Mouse (Mus musculus): ENCODE results near the gene Fam168b. TPM values are rescaled to one million over a fixed set of nuclear protein-coding genes. Genes with fewer than 3 reads are reported as not detected.

Gene Fam168b
- 93.5 and 114 TPM in 2 replicates for polyA plus RNA-seq (2014; fragmentation: Nextera tagmentation; extraction: Ambion mirVana)

- peak within 1 kb of the TSS; percentile 95 for H3K27ac ChIP-seq (replicated peaks; ENCODE audit: low read depth, low read length)
- ATAC-seq (ENCODE audit: insufficient number of reproducible peaks, low FRiP score, low TSS enrichment, low read depth) = peak; percentile 84
These were observed at the start of gene Fam168b for GRCm38 (mm10) chr1:34842887-34843618. Gene Fam168b (minus strand): TSS chr1:34843065.

GRCm38 (mm10) chr1:34892466-34892865, 49.6 kb upstream of the Fam168b start:
- Histone ChIP-seq H3K9ac (ENCODE audit: low read length) (no peak overlapping the region), H3K4me2 (ENCODE audit: low read depth, severe bottlenecking) (no peak overlapping the region), H3K27me3 (ENCODE audit: control insufficient read depth, insufficient read depth, low read length) (no peaks in the 10 kb centered on the region), H3K36me3 (ENCODE audit: control insufficient read depth, insufficient read depth, low read length) (no peaks in the 10 kb centered on the region), H3K27ac (replicated peaks; ENCODE audit: low read depth, low read length) (no peak overlapping the region), H3K9me3 (ENCODE audit: control insufficient read depth, low read length) (no peaks in the 10 kb centered on the region), H3K4me1 (ENCODE audit: control insufficient read depth, insufficient read depth, low read length) (no peaks in the 10 kb centered on the region), H3K4me3 (ENCODE audit: low read depth, low read length) (no peak overlapping the region)
- DNase-seq (ENCODE audit: low spot score) (no peak), ATAC-seq (ENCODE audit: insufficient number of reproducible peaks, low FRiP score, low TSS enrichment, low read depth) (no peak)
- WGBS = 68% methylated on average over 3 of the region's 3 CpGs

More at GRCm38 (mm10) chr1:34842887-34843618, at the start of gene Fam168b:
- WGBS = 2% methylated on average over 51 of the region's 59 CpGs
- Histone ChIP-seq H3K4me3 (ENCODE audit: low read depth, low read length) (peak within 1 kb of the TSS; percentile 71), H3K9ac (ENCODE audit: low read length) (peak within 1 kb of the TSS; percentile 94), H3K4me2 (ENCODE audit: low read depth, severe bottlenecking) (peak within 1 kb of the TSS; percentile 76), H3K9me3 (ENCODE audit: control insufficient read depth, low read length) (no peaks in the 10 kb centered on the region), H3K27me3 (ENCODE audit: control insufficient read depth, insufficient read depth, low read length) (no peaks in the 10 kb centered on the region), H3K36me3 (ENCODE audit: control insufficient read depth, insufficient read depth, low read length) (no peaks in the 10 kb centered on the region), H3K4me1 (ENCODE audit: control insufficient read depth, insufficient read depth, low read length) (peaks cover 6% of the 10 kb centered on the region; the same call in 1 of the 2 replicates)
- peak; percentile 91 for DNase-seq (ENCODE audit: low spot score)

- no peak for ATAC-seq (ENCODE audit: insufficient number of reproducible peaks, low FRiP score, low TSS enrichment, low read depth)
- WGBS = 60% methylated on average over 14 of the region's 14 CpGs
- H3K9ac ChIP-seq (ENCODE audit: low read length) = no peak overlapping the region
- no peak overlapping the region for H3K4me2 ChIP-seq (ENCODE audit: low read depth, severe bottlenecking)
- H3K27ac ChIP-seq (replicated peaks; ENCODE audit: low read depth, low read length) = no peak overlapping the region
- H3K36me3 ChIP-seq (ENCODE audit: control insufficient read depth, insufficient read depth, low read length) = no peaks in the 10 kb centered on the region
- no peaks in the 10 kb centered on the region for H3K4me1 ChIP-seq (ENCODE audit: control insufficient read depth, insufficient read depth, low read length)
- H3K27me3 ChIP-seq (ENCODE audit: control insufficient read depth, insufficient read depth, low read length) = no peaks in the 10 kb centered on the region
- no peak overlapping the region for H3K4me3 ChIP-seq (ENCODE audit: low read depth, low read length)
- H3K9me3 ChIP-seq (ENCODE audit: control insufficient read depth, low read length) = no peaks in the 10 kb centered on the region
- DNase-seq (ENCODE audit: low spot score) = peak; percentile 43
These were observed 48.9 kb upstream of the Fam168b start for GRCm38 (mm10) chr1:34891559-34892289.

- no peaks in the 10 kb centered on the region for H3K4me1 ChIP-seq (ENCODE audit: control insufficient read depth, insufficient read depth, low read length)
- no peak overlapping the region for H3K4me3 ChIP-seq (ENCODE audit: low read depth, low read length)
- H3K4me2 ChIP-seq (ENCODE audit: low read depth, severe bottlenecking) = no peak overlapping the region
- DNase-seq (ENCODE audit: low spot score) (no peak), ATAC-seq (ENCODE audit: insufficient number of reproducible peaks, low FRiP score, low TSS enrichment, low read depth) (no peak)
- no peak overlapping the region for H3K27ac ChIP-seq (replicated peaks; ENCODE audit: low read depth, low read length)
- no peaks in the 10 kb centered on the region for H3K9me3 ChIP-seq (ENCODE audit: control insufficient read depth, low read length)
- H3K36me3 ChIP-seq (ENCODE audit: control insufficient read depth, insufficient read depth, low read length) = no peaks in the 10 kb centered on the region
- H3K27me3 ChIP-seq (ENCODE audit: control insufficient read depth, insufficient read depth, low read length) = no peaks in the 10 kb centered on the region
- H3K9ac ChIP-seq (ENCODE audit: low read length) = no peak overlapping the region
These were observed 40.9 kb upstream of the Fam168b start for GRCm38 (mm10) chr1:34883776-34884175.

GRCm38 (mm10) chr1:34879611-34880010, 36.7 kb upstream of the Fam168b start:
- no peak overlapping the region for H3K4me2 ChIP-seq (ENCODE audit: low read depth, severe bottlenecking)
- H3K4me1 ChIP-seq (ENCODE audit: control insufficient read depth, insufficient read depth, low read length) = no peaks in the 10 kb centered on the region
- DNase-seq (ENCODE audit: low spot score) (no peak), ATAC-seq (ENCODE audit: insufficient number of reproducible peaks, low FRiP score, low TSS enrichment, low read depth) (no peak)
- H3K27me3 ChIP-seq (ENCODE audit: control insufficient read depth, insufficient read depth, low read length) = no peaks in the 10 kb centered on the region
- no peaks in the 10 kb centered on the region for H3K9me3 ChIP-seq (ENCODE audit: control insufficient read depth, low read length)
- H3K36me3 ChIP-seq (ENCODE audit: control insufficient read depth, insufficient read depth, low read length) = no peaks in the 10 kb centered on the region
- WGBS = 84% methylated on average over 6 of the region's 6 CpGs
- H3K27ac ChIP-seq (replicated peaks; ENCODE audit: low read depth, low read length) = no peak overlapping the region
- H3K4me3 ChIP-seq (ENCODE audit: low read depth, low read length) = no peak overlapping the region
- H3K9ac ChIP-seq (ENCODE audit: low read length) = no peak overlapping the region

GRCm38 (mm10) chr1:34873551-34873950, 30.7 kb upstream of the Fam168b start:
- Histone ChIP-seq H3K27ac (replicated peaks; ENCODE audit: low read depth, low read length) (no peak overlapping the region), H3K4me2 (ENCODE audit: low read depth, severe bottlenecking) (no peak overlapping the region), H3K4me1 (ENCODE audit: control insufficient read depth, insufficient read depth, low read length) (no peaks in the 10 kb centered on the region), H3K36me3 (ENCODE audit: control insufficient read depth, insufficient read depth, low read length) (no peaks in the 10 kb centered on the region), H3K9me3 (ENCODE audit: control insufficient read depth, low read length) (no peaks in the 10 kb centered on the region), H3K4me3 (ENCODE audit: low read depth, low read length) (no peak overlapping the region), H3K27me3 (ENCODE audit: control insufficient read depth, insufficient read depth, low read length) (no peaks in the 10 kb centered on the region), H3K9ac (ENCODE audit: low read length) (no peak overlapping the region)
- 90% methylated on average over 5 of the region's 5 CpGs for WGBS
- DNase-seq (ENCODE audit: low spot score) (no peak), ATAC-seq (ENCODE audit: insufficient number of reproducible peaks, low FRiP score, low TSS enrichment, low read depth) (no peak)

GRCm38 (mm10) chr1:34871170-34871569, 28.3 kb upstream of the Fam168b start:
- ATAC-seq (ENCODE audit: insufficient number of reproducible peaks, low FRiP score, low TSS enrichment, low read depth) = no peak
- H3K4me1 ChIP-seq (ENCODE audit: control insufficient read depth, insufficient read depth, low read length) = no peaks in the 10 kb centered on the region
- no peak overlapping the region for H3K27ac ChIP-seq (replicated peaks; ENCODE audit: low read depth, low read length)
- no peaks in the 10 kb centered on the region for H3K9me3 ChIP-seq (ENCODE audit: control insufficient read depth, low read length)
- H3K27me3 ChIP-seq (ENCODE audit: control insufficient read depth, insufficient read depth, low read length) = no peaks in the 10 kb centered on the region
- H3K36me3 ChIP-seq (ENCODE audit: control insufficient read depth, insufficient read depth, low read length) = no peaks in the 10 kb centered on the region
- no peak overlapping the region for H3K4me2 ChIP-seq (ENCODE audit: low read depth, severe bottlenecking)
- WGBS = 94% methylated on average over 9 of the region's 9 CpGs
- no peak overlapping the region for H3K4me3 ChIP-seq (ENCODE audit: low read depth, low read length)
- no peak overlapping the region for H3K9ac ChIP-seq (ENCODE audit: low read length)
- DNase-seq (ENCODE audit: low spot score) = no peak

- ATAC-seq (ENCODE audit: insufficient number of reproducible peaks, low FRiP score, low TSS enrichment, low read depth) = no peak
These were observed 26.4 kb upstream of the Fam168b start for GRCm38 (mm10) chr1:34869231-34869630.

More at GRCm38 (mm10) chr1:34869231-34869630, 26.4 kb upstream of the Fam168b start:
- H3K4me1 ChIP-seq (ENCODE audit: control insufficient read depth, insufficient read depth, low read length) = no peaks in the 10 kb centered on the region
- no peak overlapping the region for H3K9ac ChIP-seq (ENCODE audit: low read length)
- no peak overlapping the region for H3K4me3 ChIP-seq (ENCODE audit: low read depth, low read length)
- H3K4me2 ChIP-seq (ENCODE audit: low read depth, severe bottlenecking) = no peak overlapping the region
- no peaks in the 10 kb centered on the region for H3K27me3 ChIP-seq (ENCODE audit: control insufficient read depth, insufficient read depth, low read length)
- no peak for DNase-seq (ENCODE audit: low spot score)
- no peak overlapping the region for H3K27ac ChIP-seq (replicated peaks; ENCODE audit: low read depth, low read length)
- WGBS = 96% methylated on average over 16 of the region's 16 CpGs
- no peaks in the 10 kb centered on the region for H3K36me3 ChIP-seq (ENCODE audit: control insufficient read depth, insufficient read depth, low read length)
- no peaks in the 10 kb centered on the region for H3K9me3 ChIP-seq (ENCODE audit: control insufficient read depth, low read length)
